ENCODE assay signal across 9 mouse cellular contexts in the genomic region with DNA sequence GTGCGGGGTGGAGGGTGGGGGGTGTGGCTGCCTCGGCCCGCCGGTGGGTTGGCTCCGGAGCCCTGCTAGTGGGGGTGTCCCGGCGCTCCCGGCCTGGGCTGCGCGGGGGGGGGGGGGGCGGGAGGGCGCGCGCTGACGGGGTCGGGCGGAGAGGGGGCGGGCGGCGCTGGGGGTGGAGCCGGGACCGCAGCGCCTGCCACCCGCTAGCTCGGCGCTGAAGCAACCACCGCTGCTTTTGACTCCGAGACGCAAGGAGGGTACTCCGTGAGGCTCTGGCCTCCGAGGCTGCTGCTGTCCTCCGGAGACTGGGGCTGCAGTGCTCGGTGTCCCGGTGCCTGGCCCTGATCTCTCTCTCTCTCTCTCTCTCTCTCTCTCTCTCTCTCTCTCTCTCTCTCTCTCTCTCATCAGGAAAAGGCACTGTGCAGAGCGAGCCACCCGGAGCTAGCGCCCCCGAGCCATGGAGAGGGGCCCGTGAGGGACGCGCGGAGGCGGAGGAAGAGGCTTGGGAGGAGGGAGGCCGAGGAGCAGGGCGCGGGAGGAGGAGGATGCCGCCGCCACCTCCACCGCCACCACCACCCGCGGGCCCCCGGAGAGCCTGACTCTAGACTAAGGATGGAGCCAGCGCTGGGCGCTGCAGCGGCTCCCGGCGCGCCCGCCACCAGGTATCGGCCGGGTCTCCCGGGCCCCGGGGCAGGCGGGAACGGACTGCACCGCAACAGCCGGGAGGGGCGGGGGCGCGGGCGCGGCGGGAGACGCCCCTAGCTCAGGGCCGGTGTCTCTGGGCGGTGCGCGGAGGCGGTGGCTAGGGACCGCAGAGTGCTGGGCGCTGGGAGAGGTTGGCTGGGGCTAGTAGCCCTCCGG. TPM values are rescaled to one million over a fixed set of nuclear protein-coding genes. Genes with fewer than 3 reads are reported as not detected.
DNase-seq lines count a peak whose midpoint lies in the region; ATAC-seq and TF ChIP-seq lines count a peak whose summit lies in the region.
"Had no signal": no experiment of that assay in that cellular context is flagged by ENCODE, and none has a peak within 500 bp of the region (broad histone marks: within the 10 kb centered on the region; RNA-seq: fewer than 3 reads in every experiment).

A gene (plus strand): TSS at position 221 of the 861 bp plus-strand sequence.

- H3K4me1 ChIP-seq in forebrain, embryonic 13.5 days: peaks cover 29% of the 10 kb centered on the region
- H3K4me1 ChIP-seq in hindbrain, embryonic 15.5 days (replicated peaks): peaks cover 50% of the 10 kb centered on the region
- H3K4me1 ChIP-seq in limb, embryonic 13.5 days: peaks cover 19% of the 10 kb centered on the region

- H3ac ChIP-seq in myocyte (ENCODE audit: control insufficient read depth, insufficient read length): peak within 1 kb of the TSS; percentile 1

- H3K79me2 ChIP-seq in myocyte (ENCODE audit: control insufficient read depth, insufficient read depth): no peaks in the 10 kb centered on the region

- H3K9me3 ChIP-seq in forebrain, embryonic 13.5 days (replicated peaks): no peaks in the 10 kb centered on the region
- no peaks in the 10 kb centered on the region for H3K9me3 ChIP-seq in hindbrain, embryonic 15.5 days
- no peaks in the 10 kb centered on the region for H3K9me3 ChIP-seq in limb, embryonic 13.5 days
- H3K9me3 ChIP-seq: G1E had no signal

- H3K27me3 ChIP-seq in forebrain, embryonic 13.5 days: peaks cover 12% of the 10 kb centered on the region; the same call in 1 of the 2 replicates
- H3K27me3 ChIP-seq in hindbrain, embryonic 15.5 days: no peaks in the 10 kb centered on the region
- H3K27me3 ChIP-seq in limb, embryonic 13.5 days: peaks cover 45% of the 10 kb centered on the region
- H3K27me3 ChIP-seq in myocyte (ENCODE audit: control insufficient read depth, insufficient read depth, insufficient read length): peaks cover 5% of the 10 kb centered on the region

- TF ChIP-seq POLR2A in myocyte (IDR thresholded peaks at IDR 0.05; ENCODE audit: insufficient read length, low read depth): peak; percentile 68

- peak within 1 kb of the TSS; percentile 94 for H3K4me2 ChIP-seq in forebrain, embryonic 13.5 days
- peak within 1 kb of the TSS; percentile 71 for H3K4me2 ChIP-seq in hindbrain, embryonic 15.5 days
- peak within 1 kb of the TSS; percentile 85 for H3K4me2 ChIP-seq in limb, embryonic 13.5 days (replicated peaks)
- H3K4me2 ChIP-seq in myocyte (ENCODE audit: low read depth): peak within 1 kb of the TSS; percentile 88

- peak within 1 kb of the TSS; percentile 68 for H3K27ac ChIP-seq in forebrain, embryonic 13.5 days
- H3K27ac ChIP-seq in hindbrain, embryonic 15.5 days (replicated peaks): peak within 1 kb of the TSS; percentile 77
- H3K27ac ChIP-seq in limb, embryonic 13.5 days: no peak within 1 kb of the TSS

- ATAC-seq in forebrain, embryonic 13.5 days: peak; percentile 74
- ATAC-seq in hindbrain, embryonic 15.5 days (ENCODE audit: low FRiP score, low read depth): peak; percentile 62
- peak; percentile 55 for ATAC-seq in limb, embryonic 13.5 days (ENCODE audit: low FRiP score, low read depth)

- H3K36me3 ChIP-seq in forebrain, embryonic 13.5 days (ENCODE audit: poor library complexity, severe bottlenecking): no peaks in the 10 kb centered on the region
- no peaks in the 10 kb centered on the region for H3K36me3 ChIP-seq in hindbrain, embryonic 15.5 days
- no peaks in the 10 kb centered on the region for H3K36me3 ChIP-seq in limb, embryonic 13.5 days
- H3K36me3 ChIP-seq in myocyte (ENCODE audit: control insufficient read depth, insufficient read depth): no peaks in the 10 kb centered on the region
- H3K36me3 ChIP-seq: G1E had no signal

- peak within 1 kb of the TSS; percentile 81 for H3K4me3 ChIP-seq in forebrain, embryonic 13.5 days
- peak within 1 kb of the TSS; percentile 69 for H3K4me3 ChIP-seq in hindbrain, embryonic 15.5 days
- H3K4me3 ChIP-seq in limb, embryonic 13.5 days: peak within 1 kb of the TSS; percentile 74
- H3K4me3 ChIP-seq in myocyte: peak within 1 kb of the TSS; percentile 42

- DNase-seq in gastrocnemius, postnatal 10 days: peak; percentile 46
- DNase-seq in gastrocnemius, adult 8-10 months (ENCODE audit: low spot score in 2 of 2): no peak
- DNase-seq in adrenal gland, postnatal 25 days: peak; percentile 61
- DNase-seq in yolk sac, embryonic 10.5 days (ENCODE audit: low spot score): peak; percentile 56

- under 1% methylated on average over 30 of the region's 82 CpGs for WGBS in forebrain, embryonic 13.5 days
- 0% methylated on average over 50 of the region's 82 CpGs for WGBS in hindbrain, embryonic 15.5 days
- under 1% methylated on average over 46 of the region's 82 CpGs for WGBS in limb, embryonic 13.5 days

- H3K9ac ChIP-seq in forebrain, embryonic 13.5 days: peak within 1 kb of the TSS; percentile 84
- H3K9ac ChIP-seq in hindbrain, embryonic 15.5 days: peak within 1 kb of the TSS; percentile 85
- peak within 1 kb of the TSS; percentile 75 for H3K9ac ChIP-seq in limb, embryonic 13.5 days

TF ChIP-seq in myocyte, 11 proteins besides CTCF, POLR2A, EP300 and RAD21:
- no peak for TF ChIP-seq REST (IDR thresholded peaks at IDR 0.05; ENCODE audit: insufficient read depth, insufficient read length)
- TF ChIP-seq POLR2AphosphoS2 (IDR thresholded peaks at IDR 0.05; ENCODE audit: insufficient read length, low read depth): peak; percentile 72

RNA-seq across cellular contexts. Expression of the gene that starts here (rescaled TPM):
- 1 to 10 TPM; 4.9 to 6.1 TPM for total RNA-seq in gastrocnemius, postnatal 10 days (2021)
- total RNA-seq in gastrocnemius, adult 8-10 months (2022): 1 to 10 TPM in 2 of 4 experiments, under 1 TPM in 2; 0.61 to 1.6 (median 0.95) TPM
- total RNA-seq in adrenal gland, postnatal 25 days (2021): 12.8 and 13.5 TPM in 2 replicates
- polyA plus RNA-seq in forebrain, embryonic 13.5 days (2015; fragmentation: Nextera tagmentation; extraction: Ambion mirVana): 13.9 and 18.9 TPM in 2 replicates
- 29.3 and 31.3 TPM in 2 replicates for polyA plus RNA-seq in hindbrain, embryonic 15.5 days (2015; fragmentation: Nextera tagmentation; extraction: Ambion mirVana)
- polyA plus RNA-seq in limb, embryonic 13.5 days (2015; fragmentation: Nextera tagmentation; extraction: Ambion mirVana): 5.8 and 6.4 TPM in 2 replicates
- polyA plus RNA-seq in myocyte (2012; fragmentation: generic; extraction: Trizol): 8.6 TPM

Comparison
In these comparisons a context has a peak if more than half of its experiments do, and no peak if none do; other contexts are left out.
1. DNase-seq: peak in gastrocnemius, postnatal 10 days (single experiment), adrenal gland, postnatal 25 days (single experiment) and yolk sac, embryonic 10.5 days (single experiment); none in gastrocnemius, adult 8-10 months (0 of 2).
2. Peak in every context shown above with its lines, with median percentiles within 50 percentile points of each other: ATAC-seq, H3K4me2 ChIP-seq, H3K4me3 ChIP-seq and H3K9ac ChIP-seq.